Mouse (Mus musculus) liver, embryonic 14.5 days (tissue): Measurements from ENCODE around the gene Galnt10.

Experiments used
- CTCF ChIP-seq: IDR thresholded peaks from 2 replicates; pipeline ENCODE4 v1.5.1; 2016; ENCODE audit warnings: antibody characterized with exemption, low read depth, control low read depth
- EP300 ChIP-seq: IDR thresholded peaks from 2 replicates; pipeline ENCODE4 v1.6.1; 2016; ENCODE audit warnings: antibody characterized with exemption, low read depth

DNA sequence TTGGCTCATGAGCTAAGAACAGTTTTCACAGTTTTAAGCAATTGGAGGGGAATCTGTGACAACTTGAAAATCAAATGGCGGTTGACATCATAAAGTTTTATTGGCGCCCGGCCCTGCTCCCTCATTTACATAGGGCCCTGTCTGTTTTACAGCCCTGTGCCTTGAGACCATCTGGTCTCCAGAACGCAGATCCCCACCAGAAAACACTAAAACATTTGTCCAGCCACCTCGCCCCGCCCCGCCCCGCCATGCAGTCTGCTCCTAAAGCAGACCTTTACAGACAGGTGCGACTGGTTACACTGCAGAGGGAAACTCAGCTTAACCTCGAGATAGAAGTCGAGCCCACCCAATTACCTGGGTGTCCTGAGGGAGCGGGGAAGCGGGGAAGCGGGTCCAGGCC is 134.6 kb downstream of the Galnt10 start:
- TF ChIP-seq EP300 = no peak
- TF ChIP-seq CTCF = no peak
